Mouse (Mus musculus) liver (tissue): Measurements from ENCODE around the gene Rnf10.
A peak's percentile ranks its signal among the peaks of the same experiment; 100 is the strongest.

Source experiments
- DNase-seq: peaks from one replicate; pipeline ENCODE4 v3.0.0-alpha.2; 2020; ENCODE audit warnings: mixed read lengths

Rnf10 gene

GRCm38 (mm10) chr5:115193226-115193625 is 79.5 kb downstream of the Rnf10 start:
- DNase-seq, result peak; percentile 41

- DNase-seq, result no peak
Observed at GRCm38 (mm10) chr5:115192828-115193195, 79.9 kb downstream of the Rnf10 start.

- DNase-seq, result no peak
Observed at GRCm38 (mm10) chr5:115191880-115192827, 80.5 kb downstream of the Rnf10 start.
